Mouse (Mus musculus): Measurements from ENCODE around the gene Macf1.

- TF ChIP-seq POLR2A (IDR thresholded peaks at IDR 0.05; ENCODE audit: low read depth, low read length): no peak
- TF ChIP-seq CTCF (IDR thresholded peaks at IDR 0.05; ENCODE audit: extremely low read depth, insufficient read depth, insufficient read length, insufficient replicate concordance): peak; percentile 38; the same call in 1 of the 2 replicates
Observed at GRCm38 (mm10) chr4:123584084-123584719, 100.0 kb downstream of the Macf1 start.
